Mouse (Mus musculus): Measurements from ENCODE around the gene Rims1. TPM values are rescaled to one million over a fixed set of nuclear protein-coding genes. Genes with fewer than 3 reads are reported as not detected.

The Rims1 gene
- not detected for total RNA-seq (2023)

DNA sequence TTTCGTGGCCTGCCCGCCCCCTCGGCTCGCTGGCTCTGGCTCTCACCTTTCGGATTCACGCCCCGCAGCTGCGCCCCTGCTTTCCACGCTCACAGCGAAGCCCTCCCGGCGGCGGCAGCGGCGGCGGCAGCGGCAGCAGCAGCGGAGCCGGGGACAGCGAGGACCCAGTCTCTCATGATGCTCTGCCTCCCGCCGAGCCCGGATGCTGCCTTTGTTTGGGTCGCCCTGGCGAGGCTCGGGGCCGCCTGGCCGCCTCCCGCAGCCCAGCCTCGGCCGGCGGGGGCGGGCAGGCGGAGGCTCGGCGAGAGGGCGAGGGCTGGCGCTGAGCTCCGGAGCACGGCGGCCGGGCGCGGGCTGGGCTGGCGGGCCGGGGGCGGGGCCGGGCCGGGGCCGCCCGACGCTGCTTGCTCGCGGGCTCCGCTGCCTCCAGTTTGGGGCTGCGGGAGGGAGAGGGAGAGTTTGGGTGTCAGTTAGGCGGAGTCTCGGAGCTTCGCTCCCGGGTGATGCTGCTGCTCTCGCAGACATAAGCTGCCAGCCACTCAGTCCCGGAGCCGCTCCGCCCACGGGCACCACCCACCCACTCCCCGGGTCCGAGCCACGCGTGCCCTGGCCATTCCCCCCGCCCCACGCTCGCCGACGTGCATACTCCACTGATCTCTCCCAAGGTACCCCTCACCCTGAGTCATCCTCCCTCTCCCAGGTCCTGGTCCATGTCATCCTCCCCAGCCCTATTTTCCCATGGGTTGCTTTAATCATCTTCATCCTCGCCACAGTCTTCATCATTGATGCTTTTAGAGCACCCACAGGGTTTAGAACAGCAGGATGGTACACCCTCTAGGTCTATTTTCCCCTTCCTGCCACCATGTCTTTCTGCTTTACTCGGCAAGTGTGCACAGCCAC is at the start of gene Rims1:
Rims1 (minus strand) TSS at position 269 of the 900 bp plus-strand sequence.

All from CD4-positive naive resting alpha-beta T cell, adult 57 days (primary cell).